Mouse (Mus musculus): Measurements from ENCODE around the gene Tedc1.
A peak's percentile ranks its signal among the peaks of the same experiment; 100 is the strongest.

Gene Tedc1

GRCm38 (mm10) chr12:113155076-113155771 lies 997 bp upstream of the Tedc1 start:
- Histone ChIP-seq H3K36me3 (ENCODE audit: control insufficient read depth, insufficient read depth, low read length, poor library complexity, severe bottlenecking) (peaks cover 2% of the 10 kb centered on the region; the same call in 1 of the 2 replicates), H3K27me3 (ENCODE audit: control insufficient read depth, insufficient read depth, low read length, poor library complexity, severe bottlenecking) (no peaks in the 10 kb centered on the region)
- peak; percentile 62 for DNase-seq (ENCODE audit: low read depth, low spot score)

GRCm38 (mm10) chr12:113156540-113156929 lies 314 bp downstream of the Tedc1 start:
- DNase-seq (ENCODE audit: low read depth, low spot score): no peak
- peaks cover 2% of the 10 kb centered on the region; the same call in 1 of the 2 replicates for H3K36me3 ChIP-seq (ENCODE audit: control insufficient read depth, insufficient read depth, low read length, poor library complexity, severe bottlenecking)
- H3K27me3 ChIP-seq (ENCODE audit: control insufficient read depth, insufficient read depth, low read length, poor library complexity, severe bottlenecking): no peaks in the 10 kb centered on the region

GRCm38 (mm10) chr12:113157002-113157401 lies 781 bp downstream of the Tedc1 start:
- DNase-seq (ENCODE audit: low read depth, low spot score): no peak
- peaks cover 2% of the 10 kb centered on the region; the same call in 1 of the 2 replicates for H3K36me3 ChIP-seq (ENCODE audit: control insufficient read depth, insufficient read depth, low read length, poor library complexity, severe bottlenecking)
- H3K27me3 ChIP-seq (ENCODE audit: control insufficient read depth, insufficient read depth, low read length, poor library complexity, severe bottlenecking): no peaks in the 10 kb centered on the region

DNA sequence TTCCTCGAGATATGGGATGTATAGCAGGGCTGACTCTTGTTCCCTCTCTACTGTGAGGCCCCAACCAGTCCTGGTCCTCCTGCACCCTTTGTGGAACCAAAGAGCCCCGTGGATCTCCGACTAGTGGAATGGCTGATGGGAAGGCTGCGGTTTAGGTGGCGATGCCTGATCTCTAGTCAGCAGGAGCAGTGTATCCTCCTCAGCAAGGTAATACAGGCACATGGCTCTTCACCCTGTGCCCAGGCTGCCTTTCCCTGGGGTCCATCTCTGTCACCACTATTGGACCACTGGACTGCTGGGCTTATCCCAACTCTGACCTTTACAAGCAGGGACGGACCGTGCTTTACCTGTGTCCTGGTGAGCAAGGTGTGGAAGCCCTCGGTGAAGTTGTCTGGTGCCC lies 1.3 kb downstream of the Tedc1 start:
- Histone ChIP-seq H3K27me3 (ENCODE audit: control insufficient read depth, insufficient read depth, low read length, poor library complexity, severe bottlenecking) (no peaks in the 10 kb centered on the region), H3K36me3 (ENCODE audit: control insufficient read depth, insufficient read depth, low read length, poor library complexity, severe bottlenecking) (peaks cover 2% of the 10 kb centered on the region; the same call in 1 of the 2 replicates)
- DNase-seq (ENCODE audit: low read depth, low spot score): no peak

DNA sequence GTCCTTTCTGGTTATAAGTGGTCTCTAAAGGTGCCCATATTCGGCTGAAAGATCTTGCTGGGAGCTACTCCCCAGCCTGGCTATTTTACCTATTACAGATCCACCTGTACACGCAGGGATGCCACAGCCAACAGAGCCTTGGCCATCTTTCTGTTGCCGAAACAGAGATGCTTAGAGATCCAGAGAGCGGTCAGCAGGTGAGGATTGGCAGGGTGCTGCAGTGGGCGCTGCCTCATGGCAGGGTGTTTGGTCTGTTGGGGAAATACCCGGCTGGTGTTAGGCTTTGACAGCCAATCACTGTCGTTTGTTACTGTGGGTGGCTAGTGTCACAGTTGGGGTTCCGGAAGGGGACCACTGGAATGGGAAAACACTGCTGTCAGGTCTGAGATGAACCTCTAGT lies 1.8 kb downstream of the Tedc1 start:
- DNase-seq (ENCODE audit: low read depth, low spot score): no peak
- peaks cover 2% of the 10 kb centered on the region; the same call in 1 of the 2 replicates for H3K36me3 ChIP-seq (ENCODE audit: control insufficient read depth, insufficient read depth, low read length, poor library complexity, severe bottlenecking)
- no peaks in the 10 kb centered on the region for H3K27me3 ChIP-seq (ENCODE audit: control insufficient read depth, insufficient read depth, low read length, poor library complexity, severe bottlenecking)

DNA sequence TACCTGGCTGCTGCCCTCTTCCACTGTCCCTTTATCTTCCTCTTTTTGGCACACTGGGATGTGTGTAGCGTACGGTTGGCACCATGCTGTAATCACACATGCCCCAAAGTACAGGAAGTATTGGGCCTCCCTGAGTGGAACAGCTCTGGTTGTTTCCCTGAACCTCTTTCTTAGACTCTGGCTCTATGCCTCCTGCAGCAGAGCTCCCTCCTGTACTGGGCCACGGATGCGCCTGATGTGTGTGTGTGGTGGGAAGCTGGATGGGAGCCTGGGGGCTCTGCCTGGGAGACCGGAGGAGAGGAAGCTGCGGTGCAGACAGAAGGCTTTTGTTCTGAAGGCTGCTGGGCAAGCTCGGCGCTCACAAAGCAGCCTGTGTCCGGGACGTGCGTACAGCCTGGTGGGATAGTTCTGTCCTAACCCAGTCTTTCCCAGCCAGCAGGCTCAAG lies 7.4 kb downstream of the Tedc1 start:
- Histone ChIP-seq H3K36me3 (ENCODE audit: control insufficient read depth, insufficient read depth, low read length, poor library complexity, severe bottlenecking) (no peaks in the 10 kb centered on the region), H3K27me3 (ENCODE audit: control insufficient read depth, insufficient read depth, low read length, poor library complexity, severe bottlenecking) (no peaks in the 10 kb centered on the region)
- no peak for DNase-seq (ENCODE audit: low read depth, low spot score)

- H3K36me3 ChIP-seq (ENCODE audit: control insufficient read depth, insufficient read depth, low read length, poor library complexity, severe bottlenecking): no peaks in the 10 kb centered on the region
- H3K27me3 ChIP-seq (ENCODE audit: control insufficient read depth, insufficient read depth, low read length, poor library complexity, severe bottlenecking): no peaks in the 10 kb centered on the region
- DNase-seq (ENCODE audit: low read depth, low spot score): peak; percentile 88
Observed at GRCm38 (mm10) chr12:113168031-113168536, 11.9 kb downstream of the Tedc1 start.

- Histone ChIP-seq H3K27me3 (ENCODE audit: control insufficient read depth, insufficient read depth, low read length, poor library complexity, severe bottlenecking) (no peaks in the 10 kb centered on the region), H3K36me3 (ENCODE audit: control insufficient read depth, insufficient read depth, low read length, poor library complexity, severe bottlenecking) (no peaks in the 10 kb centered on the region)
- no peak for DNase-seq (ENCODE audit: low read depth, low spot score)
Observed at GRCm38 (mm10) chr12:113176960-113177725, 20.9 kb downstream of the Tedc1 start.

DNA sequence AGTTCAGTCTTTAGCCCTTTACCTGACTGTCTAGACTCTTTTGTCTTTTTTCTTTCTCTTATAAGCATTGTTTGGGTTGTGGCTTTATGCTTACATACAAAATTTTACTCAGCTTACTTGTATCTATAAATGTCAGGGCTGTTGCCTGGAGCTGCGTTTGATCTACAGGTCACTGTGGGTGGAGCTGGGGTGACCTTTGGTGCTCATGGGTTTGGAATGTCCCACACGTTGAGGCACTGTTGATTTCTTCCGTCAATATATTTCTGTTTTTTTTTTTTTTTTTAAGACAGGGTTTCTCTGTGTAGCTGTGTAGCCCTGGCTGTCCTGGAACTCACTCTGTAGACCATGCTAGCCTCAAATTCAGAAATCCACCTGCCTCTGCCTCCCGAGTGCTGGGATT lies 24.8 kb downstream of the Tedc1 start:
- Histone ChIP-seq H3K36me3 (ENCODE audit: control insufficient read depth, insufficient read depth, low read length, poor library complexity, severe bottlenecking) (no peaks in the 10 kb centered on the region), H3K27me3 (ENCODE audit: control insufficient read depth, insufficient read depth, low read length, poor library complexity, severe bottlenecking) (no peaks in the 10 kb centered on the region)

GRCm38 (mm10) chr12:113184945-113185344 lies 28.7 kb downstream of the Tedc1 start:
- Histone ChIP-seq H3K27me3 (ENCODE audit: control insufficient read depth, insufficient read depth, low read length, poor library complexity, severe bottlenecking) (no peaks in the 10 kb centered on the region), H3K36me3 (ENCODE audit: control insufficient read depth, insufficient read depth, low read length, poor library complexity, severe bottlenecking) (no peaks in the 10 kb centered on the region)
- DNase-seq (ENCODE audit: low read depth, low spot score): no peak

More for the DNA sequence above, 24.8 kb downstream of the Tedc1 start:
- no peak for DNase-seq (ENCODE audit: low read depth, low spot score)

DNA sequence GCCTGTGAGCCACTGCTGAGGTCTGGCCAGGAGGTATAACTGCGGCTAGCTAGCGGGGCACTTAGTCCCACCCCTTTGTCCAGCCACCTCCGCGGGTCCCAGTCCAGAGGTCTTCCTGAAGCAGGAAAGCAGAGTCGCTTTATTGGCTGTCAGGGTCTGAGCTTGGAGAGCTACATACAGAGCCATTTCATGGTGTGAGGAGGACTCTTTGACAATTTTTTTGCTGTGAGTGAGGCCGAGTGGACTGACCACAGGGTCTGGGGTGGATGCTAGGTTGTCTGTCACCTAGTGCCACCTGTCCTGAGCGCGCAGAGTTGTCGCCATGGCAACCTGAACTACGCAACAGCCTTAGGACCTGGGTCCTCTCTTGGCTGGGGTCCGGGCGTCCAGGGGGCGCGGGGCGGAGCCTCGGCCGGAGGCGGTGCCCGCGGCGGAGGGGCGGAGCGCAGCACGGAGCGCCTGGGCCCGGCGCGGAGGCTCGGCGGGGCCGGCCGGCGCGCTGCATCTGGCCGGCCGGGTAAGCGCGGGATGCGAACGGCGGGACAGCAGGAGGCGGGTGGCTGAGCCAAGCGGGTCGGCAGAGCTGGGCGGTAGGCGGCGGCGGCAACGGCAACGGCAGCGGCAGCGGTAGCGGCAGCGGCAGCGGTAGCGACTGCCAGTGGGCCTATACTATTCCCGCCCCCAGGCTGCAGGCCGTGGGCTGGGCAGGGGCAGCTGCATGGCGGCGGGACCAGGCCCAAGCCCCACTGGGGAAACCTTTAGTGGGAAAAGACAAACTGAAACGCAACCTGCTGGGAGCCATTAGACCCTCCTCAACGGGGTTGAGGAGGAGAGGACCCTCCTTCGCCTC lies 29.4 kb downstream of the Tedc1 start, which contains the start of gene Tmem121:
Gene Tmem121 (plus strand): TSS at position 489 of the 850 bp plus-strand sequence.
- no peaks in the 10 kb centered on the region for H3K36me3 ChIP-seq (ENCODE audit: control insufficient read depth, insufficient read depth, low read length, poor library complexity, severe bottlenecking)
- DNase-seq (ENCODE audit: low read depth, low spot score): peak; percentile 22

DNA sequence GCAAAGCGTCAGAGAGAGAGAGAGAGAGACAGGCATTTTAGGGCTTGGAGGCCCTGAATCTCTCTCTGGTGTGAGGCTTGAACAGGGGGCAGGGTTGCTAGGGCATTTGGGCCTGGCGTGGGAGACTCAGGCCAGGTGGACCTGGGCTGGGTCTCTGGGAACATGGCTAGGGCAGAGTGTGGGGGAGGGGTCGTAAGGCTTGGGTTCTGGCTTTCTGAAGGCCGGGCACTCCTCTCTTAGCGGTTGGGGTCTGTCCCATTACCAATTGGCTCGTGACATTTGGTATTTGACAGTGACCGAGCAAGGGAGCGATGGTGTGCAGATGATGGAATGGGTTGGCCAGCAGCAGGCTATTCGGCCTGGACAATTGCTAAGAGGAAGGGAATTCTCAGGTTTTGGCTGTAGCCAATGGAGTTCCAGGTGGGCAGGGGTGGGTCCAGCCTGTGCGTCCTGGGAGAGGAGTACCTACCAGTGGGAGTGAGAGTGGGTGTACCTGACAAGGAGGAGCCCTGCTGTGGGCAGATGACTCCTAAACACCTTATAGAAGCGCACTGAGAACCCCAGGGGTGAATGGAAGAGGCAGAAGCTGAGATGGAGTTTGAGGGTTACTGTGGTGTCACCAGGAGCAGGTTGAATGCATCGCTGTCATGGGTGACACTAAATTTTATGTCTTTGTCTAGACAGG lies 30.2 kb downstream of the Tedc1 start:
- H3K36me3 ChIP-seq (ENCODE audit: control insufficient read depth, insufficient read depth, low read length, poor library complexity, severe bottlenecking): no peaks in the 10 kb centered on the region
- H3K27me3 ChIP-seq (ENCODE audit: control insufficient read depth, insufficient read depth, low read length, poor library complexity, severe bottlenecking): no peaks in the 10 kb centered on the region

More for the DNA sequence above, 29.4 kb downstream of the Tedc1 start, which contains the start of gene Tmem121:
- H3K27me3 ChIP-seq (ENCODE audit: control insufficient read depth, insufficient read depth, low read length, poor library complexity, severe bottlenecking): no peaks in the 10 kb centered on the region

GRCm38 (mm10) chr12:113187011-113187375 lies 30.8 kb downstream of the Tedc1 start:
- H3K27me3 ChIP-seq (ENCODE audit: control insufficient read depth, insufficient read depth, low read length, poor library complexity, severe bottlenecking): no peaks in the 10 kb centered on the region
- no peaks in the 10 kb centered on the region for H3K36me3 ChIP-seq (ENCODE audit: control insufficient read depth, insufficient read depth, low read length, poor library complexity, severe bottlenecking)
- DNase-seq (ENCODE audit: low read depth, low spot score): no peak

More for the DNA sequence above, 30.2 kb downstream of the Tedc1 start:
- no peak for DNase-seq (ENCODE audit: low read depth, low spot score)

Measured in splenic B cell, adult 2 months (primary cell).